Mouse (Mus musculus) liver, embryonic 14.5 days (tissue): ENCODE measurements around the gene Gins3.

Experiments
- CTCF ChIP-seq: IDR thresholded peaks from 2 replicates; pipeline ENCODE4 v1.5.1; 2016; ENCODE audit warnings: antibody characterized with exemption, low read depth, control low read depth
- EP300 ChIP-seq: IDR thresholded peaks from 2 replicates; pipeline ENCODE4 v1.6.1; 2016; ENCODE audit warnings: antibody characterized with exemption, low read depth

DNA sequence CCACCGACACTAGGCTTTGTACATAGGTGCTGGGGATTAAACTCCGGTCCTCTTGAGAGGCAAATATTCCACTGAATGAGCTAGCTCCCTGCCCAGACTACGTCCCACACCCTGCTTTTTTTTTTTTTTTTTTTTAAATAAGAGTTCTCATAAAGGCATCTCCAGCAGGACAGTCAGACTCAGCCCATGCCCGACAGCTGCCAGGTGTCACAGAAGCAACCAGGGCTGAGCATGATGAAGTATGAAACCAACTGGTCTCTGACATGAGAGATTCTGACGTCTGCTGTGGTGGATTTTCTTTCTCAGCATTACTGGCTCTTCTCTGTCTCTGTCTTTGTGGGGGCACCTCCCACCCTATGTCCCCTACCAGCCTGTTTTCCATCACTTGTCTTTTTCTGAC is 21.5 kb upstream of the Gins3 start:
- TF ChIP-seq CTCF (no peak), EP300 (no peak)
